Mouse (Mus musculus): ENCODE results near the gene Slc6a18. TPM values are rescaled to one million over a fixed set of nuclear protein-coding genes. Genes with fewer than 3 reads are reported as not detected.

The Slc6a18 gene
- polyA plus RNA-seq, 1 experiment from 2014 or later = not detected

DNA sequence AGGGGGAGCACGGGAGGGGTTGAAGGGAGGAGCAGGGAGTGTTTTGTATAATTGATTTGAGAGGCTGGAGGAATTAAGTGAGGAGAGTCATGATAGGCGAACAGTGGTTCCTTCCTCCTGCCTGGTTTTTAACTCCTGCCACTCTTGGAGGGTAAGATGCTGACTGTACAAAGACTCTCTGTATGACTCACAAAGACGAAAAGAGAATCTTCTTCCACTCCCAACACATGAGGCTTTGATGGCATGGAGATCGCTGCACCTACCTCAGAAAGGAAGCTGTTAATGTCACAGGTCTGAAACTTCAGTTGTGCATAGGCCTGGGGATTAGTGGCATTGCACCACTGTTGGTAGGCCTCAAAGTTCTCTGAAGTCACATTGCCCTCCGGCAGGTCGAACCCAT is 7.7 kb upstream of the Slc6a18 start:
- no peaks in the 10 kb centered on the region for H3K4me1 ChIP-seq (ENCODE audit: control insufficient read depth in 2 of 2, insufficient read depth in 2 of 2, low read length in 2 of 2)
- H3K9ac ChIP-seq (ENCODE audit: low read length) = no peak overlapping the region
- no peaks in the 10 kb centered on the region; the same call in 1 of the 2 replicates for H3K27me3 ChIP-seq (ENCODE audit: control insufficient read depth, insufficient read depth, low read length)
- 80% methylated on average over 6 of the region's 6 CpGs for WGBS
- H3K9me3 ChIP-seq (ENCODE audit: control insufficient read depth, low read length) = no peaks in the 10 kb centered on the region
- no peaks in the 10 kb centered on the region for H3K36me3 ChIP-seq (ENCODE audit: control insufficient read depth, insufficient read depth, low read length)
- ATAC-seq (ENCODE audit: insufficient number of reproducible peaks, insufficient read depth, low FRiP score, low read depth) = no peak
- no peak overlapping the region for H3K27ac ChIP-seq (replicated peaks in 1 of 2; ENCODE audit: control insufficient read depth in 1 of 2, insufficient read depth in 1 of 2, low read depth in 2 of 2, low read length in 2 of 2)
- H3K4me2 ChIP-seq (ENCODE audit: low read length) = no peak overlapping the region
- no peak overlapping the region for H3K4me3 ChIP-seq (ENCODE audit: control insufficient read depth in 1 of 2, insufficient read depth in 1 of 2, low read depth in 1 of 2, low read length in 2 of 2)

DNA sequence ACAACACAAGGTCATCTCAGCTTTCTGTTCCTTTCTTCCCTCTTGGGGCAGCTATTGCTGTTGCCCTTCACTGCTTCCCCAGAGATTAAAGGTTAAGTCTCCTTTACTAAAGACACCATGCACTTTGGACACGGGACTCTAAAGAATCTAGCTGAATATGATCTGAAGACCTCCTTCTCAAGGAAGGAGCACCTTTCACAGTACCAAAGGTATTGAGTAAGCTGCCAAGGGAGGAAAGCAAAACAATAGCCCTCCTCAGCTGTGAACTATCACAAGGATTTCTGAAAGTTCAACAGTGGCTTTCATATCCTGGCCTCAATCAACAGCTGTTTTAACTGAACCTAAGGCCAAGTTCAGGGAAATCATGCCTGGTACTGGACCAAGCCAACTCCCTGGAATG is 6.6 kb upstream of the Slc6a18 start:
- no peaks in the 10 kb centered on the region for H3K36me3 ChIP-seq (ENCODE audit: control insufficient read depth, insufficient read depth, low read length)
- H3K9me3 ChIP-seq (ENCODE audit: control insufficient read depth, low read length) = no peaks in the 10 kb centered on the region
- H3K4me3 ChIP-seq (ENCODE audit: control insufficient read depth in 1 of 2, insufficient read depth in 1 of 2, low read depth in 1 of 2, low read length in 2 of 2) = no peak overlapping the region
- ATAC-seq (ENCODE audit: insufficient number of reproducible peaks, insufficient read depth, low FRiP score, low read depth) = no peak
- WGBS = 84% methylated on average over 1 of the region's 1 CpGs
- H3K27me3 ChIP-seq (ENCODE audit: control insufficient read depth, insufficient read depth, low read length) = no peaks in the 10 kb centered on the region
- no peak overlapping the region for H3K4me2 ChIP-seq (ENCODE audit: low read length)
- no peak overlapping the region for H3K27ac ChIP-seq (replicated peaks in 1 of 2; ENCODE audit: control insufficient read depth in 1 of 2, insufficient read depth in 1 of 2, low read depth in 2 of 2, low read length in 2 of 2)
- H3K4me1 ChIP-seq (ENCODE audit: control insufficient read depth in 2 of 2, insufficient read depth in 2 of 2, low read length in 2 of 2) = no peaks in the 10 kb centered on the region
- no peak overlapping the region for H3K9ac ChIP-seq (ENCODE audit: low read length)

DNA sequence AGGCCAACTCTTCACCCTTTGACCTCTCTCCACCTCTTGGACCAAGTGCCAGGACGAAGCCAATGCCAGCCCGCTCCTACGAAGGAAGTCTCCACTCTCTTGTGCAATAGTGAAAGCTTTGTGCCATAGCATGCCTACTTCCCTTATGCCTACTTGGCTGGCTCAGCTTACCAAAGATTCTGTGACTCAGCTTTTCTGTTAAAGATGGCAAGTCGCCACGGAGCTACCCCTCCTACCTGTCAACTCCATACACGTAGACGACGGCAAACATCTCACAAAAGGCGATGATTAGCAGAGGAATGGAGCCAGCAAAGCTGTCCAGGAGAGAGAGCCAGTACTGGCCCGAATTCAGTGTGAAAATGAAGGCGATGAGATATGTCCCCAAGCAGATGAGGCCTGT is 5.9 kb upstream of the Slc6a18 start:
- H3K4me1 ChIP-seq (ENCODE audit: control insufficient read depth in 2 of 2, insufficient read depth in 2 of 2, low read length in 2 of 2) = no peaks in the 10 kb centered on the region
- H3K9me3 ChIP-seq (ENCODE audit: control insufficient read depth, low read length) = no peaks in the 10 kb centered on the region
- H3K4me2 ChIP-seq (ENCODE audit: low read length) = no peak overlapping the region
- no peak overlapping the region for H3K9ac ChIP-seq (ENCODE audit: low read length)
- no peak overlapping the region for H3K4me3 ChIP-seq (ENCODE audit: control insufficient read depth in 1 of 2, insufficient read depth in 1 of 2, low read depth in 1 of 2, low read length in 2 of 2)
- H3K36me3 ChIP-seq (ENCODE audit: control insufficient read depth, insufficient read depth, low read length) = no peaks in the 10 kb centered on the region
- 66% methylated on average over 11 of the region's 11 CpGs for WGBS
- ATAC-seq (ENCODE audit: insufficient number of reproducible peaks, insufficient read depth, low FRiP score, low read depth) = no peak
- no peaks in the 10 kb centered on the region for H3K27me3 ChIP-seq (ENCODE audit: control insufficient read depth, insufficient read depth, low read length)
- H3K27ac ChIP-seq (replicated peaks in 1 of 2; ENCODE audit: control insufficient read depth in 1 of 2, insufficient read depth in 1 of 2, low read depth in 2 of 2, low read length in 2 of 2) = no peak overlapping the region

DNA sequence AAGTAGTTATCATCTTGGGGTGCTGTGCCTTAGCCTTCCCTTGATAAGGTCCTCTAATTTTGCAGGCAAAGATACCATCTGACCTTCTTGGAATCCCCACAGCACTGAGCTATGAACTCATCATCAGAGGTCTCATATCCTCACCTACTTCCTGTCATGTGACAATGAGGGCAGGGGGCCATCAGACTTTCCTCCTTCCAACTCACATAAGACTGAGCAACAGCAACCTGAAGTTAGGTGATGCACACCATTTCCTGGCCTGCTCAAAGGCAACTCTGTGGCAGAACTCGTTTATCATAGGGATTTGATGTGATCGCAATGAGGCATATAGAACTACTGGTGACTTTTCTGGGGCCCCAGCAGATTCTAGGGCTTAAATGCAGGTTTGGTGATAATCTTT is 4.4 kb upstream of the Slc6a18 start:
- H3K4me3 ChIP-seq (ENCODE audit: control insufficient read depth in 1 of 2, insufficient read depth in 1 of 2, low read depth in 1 of 2, low read length in 2 of 2) = no peak overlapping the region
- WGBS = 83% methylated on average over 2 of the region's 2 CpGs

DNA sequence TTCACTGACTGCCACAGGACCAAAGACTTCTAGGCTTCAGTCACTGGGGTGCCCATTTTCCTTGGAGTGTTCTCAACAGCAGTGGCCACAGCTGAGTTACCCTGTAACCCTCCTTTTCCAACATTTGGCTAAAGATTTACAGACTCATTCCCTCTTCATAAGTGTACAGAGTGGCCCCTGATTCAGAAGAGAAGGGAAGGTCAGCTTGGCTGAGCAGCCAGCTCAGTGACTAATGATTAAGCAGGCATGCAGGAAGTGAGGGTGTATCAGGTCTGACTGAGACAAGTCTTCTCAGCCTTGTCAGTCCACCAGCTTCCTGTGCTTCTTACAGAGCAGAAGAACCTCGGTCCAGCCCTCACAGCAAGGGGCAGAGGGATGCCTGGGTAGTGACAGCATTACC is 2.6 kb upstream of the Slc6a18 start:
- H3K27ac ChIP-seq (replicated peaks in 1 of 2; ENCODE audit: control insufficient read depth in 1 of 2, insufficient read depth in 1 of 2, low read depth in 2 of 2, low read length in 2 of 2) = no peak overlapping the region
- ATAC-seq (ENCODE audit: insufficient number of reproducible peaks, insufficient read depth, low FRiP score, low read depth) = no peak
- 20% methylated on average over 1 of the region's 1 CpGs for WGBS

More for the DNA sequence above, 4.4 kb upstream of the Slc6a18 start:
- H3K4me1 ChIP-seq (ENCODE audit: control insufficient read depth in 2 of 2, insufficient read depth in 2 of 2, low read length in 2 of 2) = no peaks in the 10 kb centered on the region
- no peaks in the 10 kb centered on the region for H3K27me3 ChIP-seq (ENCODE audit: control insufficient read depth, insufficient read depth, low read length)
- H3K9ac ChIP-seq (ENCODE audit: low read length) = no peak overlapping the region
- ATAC-seq (ENCODE audit: insufficient number of reproducible peaks, insufficient read depth, low FRiP score, low read depth) = no peak
- H3K36me3 ChIP-seq (ENCODE audit: control insufficient read depth, insufficient read depth, low read length) = no peaks in the 10 kb centered on the region
- no peaks in the 10 kb centered on the region for H3K9me3 ChIP-seq (ENCODE audit: control insufficient read depth, low read length)
- no peak overlapping the region for H3K4me2 ChIP-seq (ENCODE audit: low read length)
- H3K27ac ChIP-seq (replicated peaks in 1 of 2; ENCODE audit: control insufficient read depth in 1 of 2, insufficient read depth in 1 of 2, low read depth in 2 of 2, low read length in 2 of 2) = no peak overlapping the region

DNA sequence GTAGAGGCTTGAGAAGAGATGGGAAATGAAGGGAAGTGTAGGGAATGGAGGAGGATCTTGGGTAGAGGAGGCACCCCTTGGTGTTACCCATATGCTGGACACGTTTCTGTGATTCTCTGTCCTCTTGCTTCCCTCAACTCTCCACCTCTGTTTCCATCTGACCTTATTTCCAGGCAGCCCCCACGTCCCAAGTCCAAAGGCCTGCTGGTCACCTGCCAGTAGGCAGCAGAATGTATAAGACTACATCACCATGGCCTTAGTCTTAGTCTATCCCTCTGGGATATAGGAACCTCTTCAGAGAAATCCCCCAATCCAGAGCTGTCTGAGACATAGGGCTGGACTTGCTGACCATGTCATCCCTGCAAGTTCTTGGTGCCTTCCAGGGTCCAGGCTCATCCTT is 1.5 kb upstream of the Slc6a18 start:
- H3K27ac ChIP-seq (replicated peaks in 1 of 2; ENCODE audit: control insufficient read depth in 1 of 2, insufficient read depth in 1 of 2, low read depth in 2 of 2, low read length in 2 of 2) = no peak overlapping the region
- H3K9ac ChIP-seq (ENCODE audit: low read length) = no peak overlapping the region
- no peaks in the 10 kb centered on the region for H3K27me3 ChIP-seq (ENCODE audit: control insufficient read depth, insufficient read depth, low read length)
- no peaks in the 10 kb centered on the region for H3K4me1 ChIP-seq (ENCODE audit: control insufficient read depth in 2 of 2, insufficient read depth in 2 of 2, low read length in 2 of 2)
- WGBS = 48% methylated on average over 2 of the region's 2 CpGs
- no peaks in the 10 kb centered on the region for H3K36me3 ChIP-seq (ENCODE audit: control insufficient read depth, insufficient read depth, low read length)
- ATAC-seq (ENCODE audit: insufficient number of reproducible peaks, insufficient read depth, low FRiP score, low read depth) = no peak
- H3K4me3 ChIP-seq (ENCODE audit: control insufficient read depth in 1 of 2, insufficient read depth in 1 of 2, low read depth in 1 of 2, low read length in 2 of 2) = no peak overlapping the region
- H3K4me2 ChIP-seq (ENCODE audit: low read length) = no peak overlapping the region
- H3K9me3 ChIP-seq (ENCODE audit: control insufficient read depth, low read length) = no peaks in the 10 kb centered on the region

More for the DNA sequence above, 2.6 kb upstream of the Slc6a18 start:
- H3K9me3 ChIP-seq (ENCODE audit: control insufficient read depth, low read length) = no peaks in the 10 kb centered on the region
- no peaks in the 10 kb centered on the region for H3K4me1 ChIP-seq (ENCODE audit: control insufficient read depth in 2 of 2, insufficient read depth in 2 of 2, low read length in 2 of 2)
- no peak overlapping the region for H3K4me2 ChIP-seq (ENCODE audit: low read length)
- no peak overlapping the region for H3K4me3 ChIP-seq (ENCODE audit: control insufficient read depth in 1 of 2, insufficient read depth in 1 of 2, low read depth in 1 of 2, low read length in 2 of 2)
- no peaks in the 10 kb centered on the region for H3K27me3 ChIP-seq (ENCODE audit: control insufficient read depth, insufficient read depth, low read length)
- no peak overlapping the region for H3K9ac ChIP-seq (ENCODE audit: low read length)
- no peaks in the 10 kb centered on the region for H3K36me3 ChIP-seq (ENCODE audit: control insufficient read depth, insufficient read depth, low read length)

DNA sequence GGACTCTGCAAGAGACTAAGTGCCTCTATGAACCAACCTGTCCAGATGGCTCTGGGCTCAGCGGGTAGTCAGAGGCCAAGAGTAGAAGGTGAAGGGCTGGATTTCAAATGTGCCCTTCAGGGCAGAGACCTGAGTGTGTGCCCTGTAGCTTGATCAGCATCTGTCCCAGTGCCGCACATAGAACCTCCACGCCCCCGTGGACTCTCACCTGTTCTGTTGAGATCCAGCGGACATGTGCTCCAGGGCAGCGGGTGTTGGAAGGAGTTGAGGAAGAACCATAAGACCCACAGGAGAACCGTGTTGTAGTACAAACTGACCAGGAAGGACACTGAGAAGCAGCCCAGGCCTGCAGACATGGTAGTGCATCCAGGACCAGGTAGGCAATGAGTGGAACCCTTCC is 2.7 kb downstream of the Slc6a18 start:
- Histone ChIP-seq H3K9ac (ENCODE audit: low read length) (no peak overlapping the region), H3K4me1 (ENCODE audit: control insufficient read depth in 2 of 2, insufficient read depth in 2 of 2, low read length in 2 of 2) (no peaks in the 10 kb centered on the region), H3K27me3 (ENCODE audit: control insufficient read depth, insufficient read depth, low read length) (no peaks in the 10 kb centered on the region), H3K27ac (replicated peaks in 1 of 2; ENCODE audit: control insufficient read depth in 1 of 2, insufficient read depth in 1 of 2, low read depth in 2 of 2, low read length in 2 of 2) (no peak overlapping the region), H3K4me2 (ENCODE audit: low read length) (no peak overlapping the region), H3K4me3 (ENCODE audit: control insufficient read depth in 1 of 2, insufficient read depth in 1 of 2, low read depth in 1 of 2, low read length in 2 of 2) (no peak overlapping the region), H3K9me3 (ENCODE audit: control insufficient read depth, low read length) (no peaks in the 10 kb centered on the region), H3K36me3 (ENCODE audit: control insufficient read depth, insufficient read depth, low read length) (no peaks in the 10 kb centered on the region)
- no peak for ATAC-seq (ENCODE audit: insufficient number of reproducible peaks, insufficient read depth, low FRiP score, low read depth)
- 86% methylated on average over 7 of the region's 7 CpGs for WGBS

DNA sequence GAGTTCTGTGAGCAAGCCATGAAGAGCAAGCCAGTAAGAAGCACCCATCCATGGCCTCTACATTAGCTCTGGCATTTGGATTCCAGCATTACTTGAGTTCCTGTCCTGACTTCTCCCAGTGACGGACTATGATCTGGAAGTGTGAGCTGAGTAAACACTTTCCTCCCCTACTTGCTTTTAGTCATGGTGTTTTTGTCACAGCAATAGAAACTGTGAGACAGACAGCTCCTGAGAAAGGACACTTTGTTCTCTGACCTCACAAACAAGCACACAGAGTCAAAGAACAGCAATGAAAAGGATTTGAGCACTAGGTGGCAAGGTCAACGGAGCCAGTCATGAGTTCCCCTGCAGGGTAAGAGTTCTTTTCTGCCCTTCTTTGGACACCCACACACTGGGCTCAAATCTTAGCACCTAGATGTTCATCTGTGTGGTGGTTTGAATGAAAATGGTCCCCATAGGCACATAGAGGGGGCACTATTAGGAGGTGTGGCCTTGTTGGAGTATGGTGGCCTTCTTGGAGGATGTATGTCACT is 17.6 kb downstream of the Slc6a18 start:
- no peaks in the 10 kb centered on the region for H3K27me3 ChIP-seq (ENCODE audit: control insufficient read depth, insufficient read depth, low read length)
- no peak overlapping the region for H3K4me2 ChIP-seq (ENCODE audit: low read length)
- WGBS = 71% methylated on average over 2 of the region's 2 CpGs
- no peak overlapping the region for H3K4me3 ChIP-seq (ENCODE audit: control insufficient read depth in 1 of 2, insufficient read depth in 1 of 2, low read depth in 1 of 2, low read length in 2 of 2)
- H3K27ac ChIP-seq (replicated peaks in 1 of 2; ENCODE audit: control insufficient read depth in 1 of 2, insufficient read depth in 1 of 2, low read depth in 2 of 2, low read length in 2 of 2) = no peak overlapping the region
- H3K9me3 ChIP-seq (ENCODE audit: control insufficient read depth, low read length) = no peaks in the 10 kb centered on the region
- no peaks in the 10 kb centered on the region for H3K4me1 ChIP-seq (ENCODE audit: control insufficient read depth in 2 of 2, insufficient read depth in 2 of 2, low read length in 2 of 2)
- no peak overlapping the region for H3K9ac ChIP-seq (ENCODE audit: low read length)
- H3K36me3 ChIP-seq (ENCODE audit: control insufficient read depth, insufficient read depth, low read length) = no peaks in the 10 kb centered on the region
- no peak for ATAC-seq (ENCODE audit: insufficient number of reproducible peaks, insufficient read depth, low FRiP score, low read depth)
